Mouse (Mus musculus): ENCODE results near the gene Dgkd.
"Not testable (repeated sequence)": the region's sequence is repeated elsewhere in the genome, so short reads cannot be mapped to it uniquely, and the experiment has no call there.

Dgkd gene

DNA sequence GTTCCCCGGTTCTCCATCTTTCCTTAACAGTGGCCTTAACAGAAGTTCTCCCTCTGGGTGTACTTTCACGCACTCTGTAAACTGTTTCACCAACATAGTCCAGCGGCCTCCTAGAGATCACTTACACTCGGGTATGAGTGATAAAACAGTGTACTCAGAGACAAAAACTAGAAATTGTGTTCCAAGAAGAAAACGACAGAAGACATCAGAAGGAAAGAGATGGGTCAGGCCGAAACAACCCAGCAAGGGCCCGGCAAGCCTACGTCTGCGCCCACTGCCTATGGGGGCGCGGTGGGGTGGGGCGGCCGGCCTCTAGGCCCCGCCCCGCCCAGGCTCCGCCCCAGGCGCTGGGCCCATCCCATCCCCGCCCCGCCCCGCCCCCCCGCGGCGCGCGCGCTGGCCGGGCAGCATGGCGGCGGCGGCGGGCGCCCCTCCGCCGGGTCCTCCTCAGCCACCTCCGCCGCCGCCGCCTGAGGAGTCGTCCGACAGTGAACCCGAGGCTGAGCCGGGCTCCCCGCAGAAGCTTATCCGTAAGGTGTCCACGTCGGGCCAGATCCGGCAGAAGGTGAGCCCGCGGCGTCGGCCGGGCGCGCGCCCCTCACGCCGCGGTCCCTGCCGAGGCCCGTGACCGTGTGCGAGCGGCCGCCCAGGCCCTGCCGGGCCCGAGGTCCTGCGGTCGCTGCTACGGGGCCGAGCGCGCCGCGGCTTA lies at the start of gene Dgkd:
Gene Dgkd, plus strand, starts transcription at position 396 of the 709 bp plus-strand sequence.
- peak; percentile 77 for DNase-seq

DNA sequence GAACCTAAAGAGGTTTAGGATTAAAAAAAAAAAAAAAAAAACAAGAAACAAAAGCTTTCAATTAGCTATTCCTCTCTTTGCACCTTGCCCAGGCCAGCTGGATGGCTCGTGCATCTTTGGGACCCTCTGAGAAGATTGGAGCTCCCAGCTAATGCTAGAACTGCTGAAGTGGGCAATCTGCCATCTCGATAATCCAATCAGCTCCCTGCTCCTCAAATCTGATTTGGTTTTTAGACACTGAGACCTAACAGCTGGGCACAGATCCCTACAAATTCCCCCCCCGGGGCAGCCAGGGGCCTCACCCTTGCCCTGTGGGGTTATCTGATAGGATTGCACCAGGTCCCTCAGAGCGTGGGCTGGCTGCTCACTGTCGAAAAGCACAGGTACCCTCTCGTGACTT lies 49.5 kb upstream of the Dgkd start, which contains the start of gene Sag:
Gene Sag, plus strand, starts transcription at position 105 of the 400 bp plus-strand sequence.
- no peak for DNase-seq

DNA sequence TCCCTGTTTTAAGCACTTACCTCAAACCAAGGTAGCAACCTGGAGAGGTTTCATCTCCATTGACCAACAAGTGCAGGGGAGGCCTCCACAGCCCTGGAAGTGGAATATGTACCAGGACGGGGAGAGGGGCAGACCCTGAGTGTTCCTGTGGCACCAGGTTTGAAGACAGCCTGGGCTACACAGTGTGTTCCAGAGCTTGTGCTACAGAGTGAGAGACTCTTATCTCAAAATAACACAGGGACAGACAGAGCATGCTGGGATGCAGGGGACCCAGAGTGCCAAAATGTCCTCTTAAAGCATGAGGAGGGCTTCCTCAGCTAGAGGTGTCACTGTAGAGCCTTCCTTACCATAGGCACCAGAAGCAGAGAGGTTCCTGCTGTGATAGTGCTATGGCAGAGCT lies 45.3 kb upstream of the Dgkd start:
- no peak for DNase-seq

DNA sequence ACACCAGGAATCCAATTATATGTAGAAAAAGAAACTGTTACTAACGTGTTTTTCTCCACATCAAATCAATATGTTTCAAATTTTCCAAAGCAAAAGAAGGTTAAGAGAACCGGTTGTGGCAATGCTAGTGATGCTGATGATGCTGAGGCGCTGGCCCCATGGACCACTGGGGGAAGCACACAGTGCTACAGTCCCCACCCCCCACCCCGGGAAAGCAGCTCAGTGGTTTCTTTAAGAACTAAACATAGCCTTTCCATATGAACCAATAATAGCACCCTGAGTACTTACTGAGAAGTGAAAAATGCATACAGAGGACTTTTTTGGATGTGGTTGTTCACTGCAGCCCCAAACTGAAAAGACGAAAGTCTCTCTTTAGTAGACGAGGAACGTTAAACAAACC lies 41.7 kb upstream of the Dgkd start:
- no peak for DNase-seq

DNA sequence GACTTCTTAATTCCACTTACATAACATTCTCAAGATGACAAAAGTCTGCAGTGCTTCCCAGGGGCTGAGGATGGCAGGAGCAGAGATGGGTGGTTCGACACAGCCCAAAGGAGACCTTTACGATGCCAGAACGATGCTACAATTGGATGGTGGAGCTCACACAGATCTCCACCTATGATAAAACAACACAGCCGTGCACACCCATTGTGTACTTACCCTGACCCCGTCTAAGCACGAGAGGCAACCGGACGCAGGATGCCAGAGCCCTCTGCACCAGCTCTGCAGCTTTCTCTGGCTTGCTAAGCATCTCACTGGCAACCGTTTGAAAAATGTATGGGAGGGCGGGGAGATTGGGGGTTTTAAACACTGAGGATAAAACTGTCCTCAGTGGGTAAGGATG lies 41.0 kb upstream of the Dgkd start:
- no peak for DNase-seq

DNA sequence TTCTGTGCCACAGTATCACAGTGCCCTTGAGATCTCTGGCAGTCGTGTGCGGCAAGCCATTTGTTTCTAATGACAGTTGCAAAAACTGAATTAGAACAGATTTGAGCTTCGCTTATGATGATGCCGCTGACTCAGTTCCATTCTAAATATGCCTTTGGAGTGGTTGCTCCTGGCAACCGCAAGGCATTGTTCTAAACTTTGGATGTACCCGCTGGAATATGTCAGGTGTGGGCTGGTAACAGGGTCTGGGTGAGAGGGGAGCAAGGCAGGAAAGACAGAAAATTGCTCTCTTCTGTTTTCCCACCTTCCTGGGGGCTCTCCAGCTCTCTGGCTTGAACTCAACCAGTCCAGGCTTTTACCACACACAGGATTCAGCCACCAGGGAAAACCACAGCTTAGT lies 39.9 kb upstream of the Dgkd start:
- no peak for DNase-seq

DNA sequence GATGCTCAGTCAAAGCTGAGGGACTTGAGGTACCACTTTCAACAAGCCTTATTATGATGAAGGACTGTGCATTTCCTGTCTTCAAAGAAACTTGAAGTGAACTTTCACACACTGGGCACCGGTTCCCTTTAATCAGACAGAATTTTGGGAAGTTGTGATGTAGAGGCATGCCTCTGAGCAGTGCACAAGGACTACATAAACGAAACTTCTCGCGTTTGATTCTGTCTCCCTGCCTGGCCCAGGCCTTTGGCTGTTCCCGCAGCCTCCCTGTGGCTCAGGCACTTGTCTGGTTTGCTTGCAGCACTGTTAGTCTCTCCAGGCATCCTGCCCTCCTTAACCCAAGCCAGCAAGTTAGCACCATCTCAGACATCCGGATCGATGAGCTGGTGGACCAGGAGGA lies 39.4 kb upstream of the Dgkd start:
- peak; percentile 42 for DNase-seq

DNA sequence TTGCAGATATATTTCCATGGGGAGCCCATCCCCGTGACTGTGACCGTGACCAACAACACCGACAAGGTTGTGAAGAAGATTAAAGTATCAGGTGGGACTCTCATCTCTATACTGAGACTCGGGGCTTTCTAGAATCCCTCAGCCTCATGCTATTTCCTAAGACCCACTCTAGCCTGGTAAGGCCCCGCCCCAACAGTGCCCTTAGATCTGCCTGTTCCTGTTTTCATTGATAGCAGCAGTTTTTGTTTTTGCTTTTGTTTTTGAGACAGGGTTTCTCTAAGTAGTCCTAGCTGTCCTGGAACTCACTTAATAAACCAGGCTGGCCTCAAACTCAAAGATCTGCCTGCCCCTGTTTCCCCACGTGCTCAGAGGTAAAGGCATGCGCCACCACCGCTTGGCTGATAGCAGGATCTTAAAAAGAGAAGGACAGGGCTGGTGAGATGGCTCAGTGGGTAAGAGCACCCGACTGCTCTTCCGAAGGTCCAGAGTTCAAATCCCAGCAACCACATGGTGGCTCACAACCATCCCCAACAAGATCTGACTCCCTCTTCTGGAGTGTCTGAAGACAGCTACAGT lies 28.6 kb upstream of the Dgkd start:
- no peak for DNase-seq

DNA sequence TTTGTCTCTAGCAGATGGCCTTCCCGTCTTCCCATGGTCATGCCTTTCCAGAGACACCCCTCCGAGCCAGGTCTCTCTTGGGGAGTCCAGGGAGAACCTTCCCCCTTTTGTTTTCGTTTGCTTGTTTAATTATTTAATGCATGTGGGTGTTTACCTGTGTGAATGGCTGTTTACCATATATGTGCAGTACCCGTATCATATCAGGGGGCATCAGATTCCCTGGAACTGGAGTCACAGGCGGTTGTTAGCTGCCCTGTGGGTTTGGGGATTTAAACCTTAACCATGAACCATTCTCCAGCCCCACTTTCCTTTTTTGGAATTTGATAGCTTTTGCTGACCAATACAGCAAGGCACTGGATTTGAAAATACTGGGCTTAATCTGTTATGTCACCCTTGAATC lies 27.8 kb upstream of the Dgkd start:
- DNase-seq = no peak

DNA sequence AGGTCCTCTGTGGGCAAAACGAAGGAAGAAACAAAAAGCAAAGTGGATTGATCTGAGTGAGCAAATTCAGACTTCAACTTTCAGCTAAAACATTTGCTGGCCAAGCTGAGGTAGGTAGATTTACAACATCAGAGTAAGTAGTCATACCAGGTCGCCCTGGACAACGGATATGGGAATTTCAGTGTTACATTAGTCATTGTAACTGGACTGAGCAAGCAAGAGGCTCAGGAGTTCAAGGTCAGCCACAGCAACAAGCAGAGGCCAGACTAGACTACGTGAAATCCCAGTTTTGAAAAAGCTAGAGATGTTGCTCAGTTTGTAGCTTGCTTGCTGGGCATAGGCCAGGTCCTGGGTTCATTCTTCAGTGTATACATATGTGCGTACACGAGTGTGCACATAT lies 27.1 kb upstream of the Dgkd start:
- DNase-seq = no peak

DNA sequence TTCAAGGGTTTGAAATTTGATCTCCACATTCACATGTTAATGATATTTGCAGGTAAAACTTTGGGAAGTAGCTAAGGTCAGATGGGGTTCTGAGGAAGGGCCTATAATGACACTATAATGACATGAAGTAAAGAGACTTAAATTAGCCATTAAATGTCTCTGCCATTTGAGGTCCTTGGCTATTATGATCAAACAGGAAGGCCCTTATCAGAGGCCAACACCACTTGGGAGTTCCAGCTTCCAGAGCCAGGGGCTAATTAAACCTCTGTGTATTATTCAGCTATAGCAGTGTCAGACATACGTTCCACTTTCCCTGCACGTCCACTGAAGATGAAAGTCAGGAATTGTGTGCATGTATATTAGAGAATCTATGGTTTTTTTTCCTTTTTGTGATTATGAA lies 26.6 kb upstream of the Dgkd start:
- no peak for DNase-seq

DNA sequence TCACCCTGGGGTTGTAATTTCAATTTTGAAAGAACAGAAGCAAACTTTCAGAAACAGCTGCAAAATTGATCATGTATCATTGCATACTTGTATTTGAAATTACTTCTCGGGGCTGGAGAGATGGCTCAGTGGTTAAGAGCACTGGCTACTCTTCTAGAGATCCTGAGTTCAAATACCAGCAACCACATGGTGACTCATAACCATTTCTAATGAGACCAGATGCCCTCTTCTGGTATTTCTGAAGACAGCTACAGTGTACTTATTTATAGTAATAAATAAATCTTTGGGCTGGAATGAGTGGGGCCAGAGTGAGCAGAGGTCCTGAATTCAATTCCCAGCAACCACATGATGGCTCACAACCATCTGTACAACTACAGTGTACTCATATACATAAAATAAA lies 25.6 kb upstream of the Dgkd start:
- DNase-seq = not testable (repeated sequence)

DNA sequence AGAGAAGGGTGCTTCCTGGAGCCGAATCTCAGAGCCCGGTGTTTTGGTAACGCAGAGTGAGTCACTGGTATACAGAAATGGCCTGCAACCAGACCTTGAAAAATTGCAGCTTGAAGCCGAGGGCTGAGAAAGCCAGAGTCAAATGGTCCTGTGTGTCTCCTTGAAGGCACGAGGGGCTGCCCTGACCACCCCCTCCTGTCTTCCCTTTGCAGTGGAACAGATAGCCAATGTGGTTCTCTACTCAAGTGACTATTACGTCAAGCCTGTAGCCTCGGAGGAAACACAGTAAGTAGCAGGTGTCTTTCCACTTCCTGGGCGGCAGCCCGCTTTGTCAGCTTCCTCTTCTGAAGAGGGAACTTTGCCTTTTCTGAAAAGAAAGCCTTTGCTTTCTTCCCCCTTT lies 24.9 kb upstream of the Dgkd start:
- no peak for DNase-seq

DNA sequence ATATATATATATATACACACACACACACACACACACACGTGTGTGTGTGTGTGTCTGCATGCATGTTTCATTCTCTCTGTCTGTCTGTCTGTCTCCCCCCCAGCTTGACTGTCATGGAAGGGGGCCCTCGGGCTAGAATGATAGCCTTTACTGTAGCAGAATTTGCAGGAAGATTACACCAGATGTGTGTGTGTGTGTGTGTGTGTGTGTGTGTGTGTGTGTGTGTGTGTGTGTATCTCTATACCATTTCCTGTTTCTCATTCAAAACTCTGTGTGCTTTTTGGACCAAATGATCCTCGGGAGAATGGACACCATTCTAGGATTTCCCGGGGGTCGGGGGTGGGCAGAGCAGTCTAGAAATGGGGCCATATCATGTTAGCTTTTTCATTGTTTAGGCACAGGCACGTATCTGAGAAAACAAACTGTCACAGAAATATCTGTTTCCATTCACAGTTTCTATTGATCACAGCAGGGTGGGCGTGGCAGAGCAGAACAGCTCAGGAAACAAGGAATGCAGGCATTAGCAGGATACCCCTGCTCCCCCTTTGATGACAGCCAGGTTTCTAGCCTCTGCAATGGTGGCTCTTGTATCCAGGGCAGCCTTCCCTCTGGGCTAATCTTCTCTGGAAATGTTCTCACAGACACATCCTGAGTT lies 24.0 kb upstream of the Dgkd start:
- DNase-seq = no peak

DNA sequence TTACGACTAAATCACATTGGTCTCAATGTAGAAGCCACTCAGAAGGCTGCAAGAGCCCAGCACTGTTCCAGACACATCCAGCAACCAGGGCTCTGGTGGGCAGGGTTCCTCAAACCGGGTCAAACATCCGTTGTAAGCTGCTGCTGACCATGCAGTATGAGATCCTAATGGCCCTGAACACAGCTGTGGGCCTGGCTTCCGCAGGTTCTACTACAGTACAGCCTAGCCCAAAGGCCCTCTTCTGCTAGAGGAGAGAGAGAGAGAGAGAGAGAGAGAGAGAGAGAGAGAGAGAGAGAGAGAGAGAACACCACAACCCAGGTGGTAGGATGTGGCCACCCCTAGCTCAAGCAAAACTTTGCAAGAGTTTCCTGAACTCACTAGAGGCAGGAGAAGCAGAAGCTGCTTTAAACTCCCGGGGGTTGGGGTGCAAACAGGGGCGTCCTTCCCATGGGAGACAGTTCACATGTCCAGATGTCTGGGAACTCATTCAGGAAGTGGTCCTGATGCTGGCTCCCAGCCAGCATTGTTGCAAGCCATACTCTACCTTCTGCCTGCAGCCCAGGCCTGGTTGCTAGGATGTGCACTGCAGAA lies 23.4 kb upstream of the Dgkd start:
- DNase-seq = no peak

DNA sequence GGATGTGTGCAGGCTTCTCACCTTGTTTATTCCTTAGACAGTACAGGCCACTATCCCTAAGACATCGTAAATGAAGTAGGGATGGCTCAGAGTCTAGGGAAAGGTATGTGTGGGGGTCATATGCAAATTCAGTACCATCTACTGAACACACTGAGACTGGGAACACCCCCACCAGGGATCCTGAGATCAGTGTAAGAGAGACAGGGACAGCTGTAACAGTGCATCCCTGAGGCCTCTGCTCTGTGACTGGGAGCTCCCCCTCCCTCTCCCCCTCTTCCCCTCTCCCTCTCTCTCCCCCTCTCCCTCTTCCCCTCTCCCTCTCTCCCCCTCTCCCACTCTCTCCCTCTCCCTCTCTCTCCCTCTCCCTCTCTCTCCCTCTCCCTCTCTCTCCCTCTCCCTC lies 16.6 kb upstream of the Dgkd start:
- DNase-seq = no peak

DNA sequence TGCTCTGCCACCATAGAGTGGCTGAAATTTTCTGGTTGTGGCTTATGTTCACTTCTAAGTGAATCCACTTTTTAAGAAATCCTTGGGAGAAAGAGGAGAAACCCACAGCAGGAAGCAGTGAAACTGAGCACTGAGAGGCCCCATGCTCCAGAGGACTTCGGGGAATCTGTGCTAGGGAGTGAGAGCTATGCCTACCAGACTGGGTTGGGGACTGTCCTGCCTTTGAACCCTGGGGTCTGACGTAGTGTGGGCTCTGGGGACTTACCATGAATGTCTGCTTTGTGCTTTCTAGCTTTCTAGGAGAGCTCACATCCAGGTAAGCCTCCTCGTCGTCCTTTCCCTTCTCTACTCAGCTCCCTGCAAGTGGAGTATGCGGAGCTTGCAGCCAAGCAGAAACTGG lies 16.1 kb upstream of the Dgkd start:
- DNase-seq = no peak

DNA sequence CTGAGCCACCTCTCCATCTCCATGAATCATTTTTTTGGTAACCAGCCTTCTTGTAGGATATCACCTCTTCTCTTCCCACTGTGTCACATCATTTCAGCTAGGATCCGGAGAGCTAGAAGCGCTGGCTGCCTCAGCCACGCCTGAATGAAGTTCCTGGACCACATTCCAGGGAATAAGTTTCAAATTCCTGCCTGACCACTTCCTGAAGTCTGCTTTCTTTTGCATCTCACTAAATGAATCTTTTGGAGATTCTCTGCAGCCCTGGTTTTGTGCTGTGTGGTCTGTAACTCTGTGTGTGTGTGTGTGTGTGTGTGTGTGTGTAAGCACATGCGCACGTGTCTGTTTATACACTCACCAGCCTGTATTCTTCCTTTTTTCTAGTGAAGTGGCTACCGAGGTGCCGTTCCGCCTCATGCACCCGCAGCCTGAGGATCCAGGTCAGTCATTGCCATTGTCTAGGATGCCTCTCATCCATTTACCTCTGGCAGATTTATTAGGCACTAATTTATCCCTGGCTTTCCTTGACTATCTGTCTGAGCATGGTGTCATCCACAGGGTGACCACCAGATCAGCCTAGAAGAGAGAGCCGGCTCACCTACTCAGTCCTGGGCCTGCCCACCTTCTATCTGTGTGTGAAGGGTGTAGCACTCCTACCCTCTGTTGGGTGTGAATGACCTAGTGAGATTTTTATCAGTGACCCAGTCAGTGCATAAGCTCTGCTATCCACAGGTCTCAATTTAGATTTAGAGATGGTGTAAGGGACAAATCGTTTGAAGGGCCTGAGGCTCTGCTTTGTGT lies 12.5 kb upstream of the Dgkd start:
- no peak for DNase-seq

DNA sequence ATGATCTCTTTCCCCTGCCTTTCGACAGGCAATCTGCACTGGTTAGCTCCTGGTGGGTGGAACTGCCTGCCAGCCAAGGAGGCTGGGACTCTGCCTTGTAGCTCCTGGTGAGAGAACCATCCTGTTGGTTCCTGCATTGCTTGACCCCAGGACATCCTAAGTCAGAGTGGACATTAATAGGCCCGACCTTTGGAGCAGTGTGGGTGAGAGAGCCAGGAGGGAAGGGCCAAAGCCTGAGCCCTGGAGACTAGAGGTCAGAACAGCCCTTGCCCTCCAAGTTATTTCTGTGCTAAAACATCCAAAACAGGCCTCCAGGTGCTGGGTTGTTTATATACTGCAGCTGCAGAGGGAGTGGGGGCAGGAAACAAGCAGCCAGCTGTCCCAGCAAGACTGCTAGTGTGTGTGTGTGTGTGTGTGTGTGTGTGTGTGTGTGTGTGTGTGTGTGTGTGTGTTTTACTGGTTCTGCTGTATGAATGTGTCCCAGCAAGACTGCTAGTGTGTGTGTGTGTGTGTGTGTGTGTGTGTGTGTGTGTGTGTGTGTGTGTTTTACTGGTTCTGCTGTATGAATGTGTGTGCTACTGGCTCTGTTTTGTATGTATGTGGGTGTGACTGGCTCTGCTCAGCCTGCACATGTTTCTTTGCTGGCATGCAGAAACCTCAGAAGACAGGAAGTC lies 6.1 kb upstream of the Dgkd start:
- DNase-seq = no peak

DNA sequence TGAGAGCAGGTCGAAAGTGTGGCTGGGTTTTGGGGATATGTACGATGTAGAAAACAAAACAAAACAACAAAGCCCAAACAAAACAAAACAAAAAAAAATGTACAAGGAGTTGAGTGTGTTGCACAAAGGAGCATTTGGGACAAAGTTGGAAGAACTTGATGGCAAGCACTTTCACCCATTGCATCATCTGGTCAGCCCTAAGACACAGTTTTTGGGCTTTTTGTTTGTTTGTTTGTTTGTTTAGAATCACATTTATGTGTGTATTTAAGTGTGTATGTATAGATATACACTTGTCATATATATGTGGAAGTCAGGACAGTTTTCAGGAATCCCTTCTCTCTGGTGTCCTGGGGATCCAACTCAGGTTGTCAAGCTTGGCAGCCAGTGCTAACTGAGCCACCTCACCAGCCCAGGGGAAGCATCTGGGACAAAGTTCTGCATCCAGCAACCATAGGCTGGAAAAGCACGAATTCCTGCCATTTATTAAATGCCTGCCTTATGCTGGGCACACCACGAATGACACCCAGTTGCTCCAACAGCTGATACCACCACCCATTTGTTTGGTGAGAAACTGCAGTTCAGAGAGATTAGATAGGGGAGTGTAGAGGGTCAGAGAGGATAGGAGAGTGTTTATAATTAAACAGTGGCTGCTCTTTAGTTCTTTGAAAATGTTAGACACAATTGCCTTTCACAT lies 5.5 kb upstream of the Dgkd start:
- DNase-seq = no peak

DNA sequence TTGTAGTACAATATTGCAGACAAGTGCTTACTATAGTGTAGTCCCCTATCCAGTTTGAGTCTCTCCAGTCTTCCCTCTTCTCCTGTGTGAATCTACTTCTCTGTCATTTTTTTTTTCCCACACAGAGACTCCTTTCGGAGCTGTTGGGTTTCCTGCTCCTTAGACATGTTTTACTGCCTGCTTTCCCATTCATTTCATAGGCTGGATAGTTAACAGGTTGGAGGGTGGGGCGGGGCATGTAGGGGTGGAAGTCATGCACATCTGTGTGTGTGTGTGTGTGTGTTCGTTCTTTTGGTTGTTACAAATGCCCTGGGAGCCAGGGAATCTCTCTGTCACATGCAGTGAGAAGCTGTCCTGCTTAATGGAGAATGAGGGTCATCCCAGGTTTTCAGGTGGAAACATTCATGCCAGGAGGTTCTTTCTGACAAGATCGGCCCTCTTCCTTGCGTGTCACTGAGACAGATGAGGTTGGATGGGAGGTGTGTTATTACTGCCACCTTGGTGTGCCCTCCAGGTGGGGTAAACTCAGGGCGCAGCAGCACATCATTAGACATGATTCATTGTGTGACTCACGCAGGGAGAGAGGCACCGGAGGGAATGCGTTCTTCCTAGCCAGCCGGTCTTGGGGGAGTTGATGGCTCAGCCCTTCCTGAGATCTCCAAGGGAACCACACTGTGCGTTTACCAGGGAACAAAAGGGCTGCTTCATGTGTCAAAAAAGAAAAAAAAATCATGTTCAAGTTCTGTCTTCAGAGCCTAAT lies 4.7 kb upstream of the Dgkd start:
- DNase-seq = no peak
